Mouse (Mus musculus) stomach, postnatal 0 days (tissue): ENCODE results near the gene Vdac1.

Experiments
- CTCF ChIP-seq: IDR thresholded peaks from 2 replicates; pipeline ENCODE4 v1.5.1; 2016; ENCODE audit warnings: antibody characterized with exemption, low read depth, mild to moderate bottlenecking, moderate library complexity
- EP300 ChIP-seq: optimal IDR thresholded peaks from 2 replicates; pipeline ENCODE3; 2016; ENCODE audit warnings: antibody characterized with exemption

GRCm38 (mm10) chr11:52361287-52361921 is 744 bp downstream of the Vdac1 start:
- peak; percentile 15; the same call in 1 of the 2 replicates for TF ChIP-seq CTCF
- no peak for TF ChIP-seq EP300
